Mouse (Mus musculus): ENCODE measurements around the gene Ksr1. TPM values are rescaled to one million over a fixed set of nuclear protein-coding genes. Genes with fewer than 3 reads are reported as not detected.
"Not testable (repeated sequence)": the region's sequence is repeated elsewhere in the genome, so short reads cannot be mapped to it uniquely, and the experiment has no call there.

Gene Ksr1
- polyA plus RNA-seq, 1 experiment from 2014 or later = 2.8 TPM

DNA sequence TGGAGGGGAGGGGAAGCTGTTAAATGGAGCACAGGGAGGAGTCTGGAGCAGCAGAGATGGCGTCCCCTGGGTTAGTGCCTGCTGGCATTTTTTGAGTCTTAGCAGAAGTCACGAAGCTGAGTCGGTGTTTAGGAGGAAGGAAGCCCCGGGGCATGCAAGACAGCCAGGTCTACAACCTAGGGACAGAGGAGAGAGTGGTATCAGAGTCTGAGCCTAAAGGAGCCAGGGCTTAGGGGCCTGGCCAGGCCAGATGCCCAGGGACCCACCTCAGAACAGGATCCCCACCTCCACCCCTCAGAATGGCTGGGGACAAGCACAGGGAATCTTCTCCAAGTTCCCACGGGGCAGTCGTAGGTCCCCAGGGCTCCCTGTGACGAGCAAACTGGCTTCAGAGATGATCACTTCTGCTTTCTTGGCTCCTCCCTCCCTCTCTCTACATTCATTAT, 129.0 kb downstream of the Ksr1 start:
- H3K27me3 ChIP-seq (ENCODE audit: poor library complexity, severe bottlenecking) = peaks cover 12% of the 10 kb centered on the region; the same call in 1 of the 2 replicates
- H3K4me1 ChIP-seq = peaks cover 44% of the 10 kb centered on the region
- H3K27ac ChIP-seq = no peak overlapping the region
- 79% methylated on average over 7 of the region's 7 CpGs for whole genome bisulfite sequencing
- H3K36me3 ChIP-seq (replicated peaks) = peaks cover 44% of the 10 kb centered on the region
- H3K9me3 ChIP-seq = no peaks in the 10 kb centered on the region
- DNase-seq (ENCODE audit: extremely low spot score, low spot score) = no peak
- H3K4me3 ChIP-seq = no peak overlapping the region

DNA sequence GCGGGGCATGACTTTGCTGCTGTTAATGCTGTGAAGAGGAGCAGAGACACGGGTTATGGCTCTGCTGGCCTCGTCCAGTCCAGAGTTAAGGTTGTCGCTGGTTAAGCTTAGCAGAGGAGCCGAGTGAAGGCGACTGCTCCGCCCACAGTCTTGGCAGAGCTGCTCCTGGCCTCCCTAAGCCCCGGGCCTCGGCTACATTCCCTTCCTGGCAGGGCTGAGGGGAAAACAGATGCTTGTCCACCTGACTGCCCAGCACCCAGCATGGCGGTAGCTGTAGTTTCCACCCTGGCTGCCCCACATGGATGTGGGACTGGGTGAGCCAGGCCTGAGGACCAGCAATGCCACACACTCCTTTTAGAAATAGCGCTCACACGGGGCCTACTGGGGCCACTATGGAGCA, 130.0 kb downstream of the Ksr1 start:
- Histone ChIP-seq H3K4me3 (no peak overlapping the region), H3K9me3 (no peaks in the 10 kb centered on the region), H3K4me1 (peaks cover 41% of the 10 kb centered on the region), H3K27me3 (ENCODE audit: poor library complexity, severe bottlenecking) (peaks cover 8% of the 10 kb centered on the region; the same call in 1 of the 2 replicates), H3K27ac (peak overlapping the region; percentile 45; the same call in 1 of the 2 replicates), H3K36me3 (replicated peaks) (peaks cover 40% of the 10 kb centered on the region)
- no peak for DNase-seq (ENCODE audit: extremely low spot score, low spot score)
- 62% methylated on average over 12 of the region's 12 CpGs for WGBS

DNA sequence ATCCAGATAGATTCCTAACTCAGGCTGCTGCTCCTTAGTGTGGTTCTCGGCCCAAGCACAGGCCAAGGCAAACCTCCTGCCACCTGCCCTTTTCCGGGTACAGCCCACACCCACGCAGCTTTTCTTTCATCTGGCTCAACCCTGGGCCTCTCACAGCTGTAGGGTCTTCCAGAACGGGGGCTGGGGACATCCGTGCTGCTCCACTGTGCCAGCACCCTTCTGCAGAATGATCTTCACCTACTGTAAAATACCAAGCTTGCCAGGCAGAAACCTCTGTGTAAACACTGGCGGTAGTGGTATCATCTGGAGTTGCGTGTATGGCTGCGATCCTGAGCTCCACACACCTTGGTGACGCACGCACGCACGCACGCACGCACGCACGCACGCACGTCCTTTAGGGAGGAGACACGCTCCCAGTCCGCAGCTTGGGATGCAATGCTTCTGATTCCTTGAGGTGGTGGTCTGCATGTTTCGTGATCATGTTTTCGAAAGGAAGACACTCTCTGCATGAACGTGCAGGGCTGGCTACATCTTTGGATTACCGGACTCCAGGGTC, 130.5 kb downstream of the Ksr1 start:
- DNase-seq (ENCODE audit: extremely low spot score, low spot score) = no peak
- peaks cover 40% of the 10 kb centered on the region for H3K4me1 ChIP-seq
- no peak overlapping the region for H3K4me3 ChIP-seq
- peak overlapping the region; percentile 45; the same call in 1 of the 2 replicates for H3K27ac ChIP-seq
- peaks cover 8% of the 10 kb centered on the region; the same call in 1 of the 2 replicates for H3K27me3 ChIP-seq (ENCODE audit: poor library complexity, severe bottlenecking)
- 93% methylated on average over 24 of the region's 24 CpGs for WGBS
- no peaks in the 10 kb centered on the region for H3K9me3 ChIP-seq
- peaks cover 35% of the 10 kb centered on the region for H3K36me3 ChIP-seq (replicated peaks)

- H3K4me1 ChIP-seq = peaks cover 34% of the 10 kb centered on the region
Measured at GRCm38 (mm10) chr11:79014602-79015325, 131.4 kb downstream of the Ksr1 start.

GRCm38 (mm10) chr11:79013806-79014205, 132.4 kb downstream of the Ksr1 start:
- DNase-seq (ENCODE audit: extremely low spot score, low spot score) = no peak
- Histone ChIP-seq H3K4me1 (peaks cover 34% of the 10 kb centered on the region), H3K4me3 (no peak overlapping the region), H3K36me3 (replicated peaks) (peaks cover 20% of the 10 kb centered on the region), H3K9me3 (no peaks in the 10 kb centered on the region), H3K27ac (peak overlapping the region; percentile 22; the same call in 1 of the 2 replicates), H3K27me3 (ENCODE audit: poor library complexity, severe bottlenecking) (no peaks in the 10 kb centered on the region)
- WGBS = 79% methylated on average over 9 of the region's 9 CpGs

More at GRCm38 (mm10) chr11:79014602-79015325, 131.4 kb downstream of the Ksr1 start:
- no peak for DNase-seq (ENCODE audit: extremely low spot score, low spot score)
- H3K4me3 ChIP-seq = no peak overlapping the region
- H3K36me3 ChIP-seq (replicated peaks) = peaks cover 27% of the 10 kb centered on the region
- H3K9me3 ChIP-seq = no peaks in the 10 kb centered on the region
- WGBS = 78% methylated on average over 15 of the region's 15 CpGs
- H3K27ac ChIP-seq = peak overlapping the region; percentile 22; the same call in 1 of the 2 replicates
- H3K27me3 ChIP-seq (ENCODE audit: poor library complexity, severe bottlenecking) = no peaks in the 10 kb centered on the region

DNA sequence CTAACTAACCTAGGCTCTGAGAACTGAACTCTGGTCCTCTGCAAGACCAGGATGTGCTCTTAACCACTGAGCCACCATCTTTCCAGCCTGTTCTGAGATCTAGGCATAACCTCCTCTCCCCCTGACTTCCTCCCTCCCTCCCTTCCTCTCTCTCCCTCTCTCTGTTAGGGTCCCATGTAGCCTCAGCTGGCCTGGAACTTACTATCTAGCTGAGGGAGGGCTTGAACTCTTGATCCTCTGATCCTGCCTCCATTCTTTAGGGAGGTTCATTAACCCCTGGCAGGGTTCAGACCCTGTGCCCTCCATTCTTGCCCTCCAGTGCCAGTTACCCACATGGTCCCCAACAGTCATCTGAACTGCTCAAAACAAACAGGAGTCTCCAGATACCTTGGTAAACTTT, 133.2 kb downstream of the Ksr1 start:
- no peaks in the 10 kb centered on the region for H3K9me3 ChIP-seq
- no peaks in the 10 kb centered on the region for H3K27me3 ChIP-seq (ENCODE audit: poor library complexity, severe bottlenecking)
- H3K4me3 ChIP-seq = no peak overlapping the region
- no peak for DNase-seq (ENCODE audit: extremely low spot score, low spot score)
- H3K36me3 ChIP-seq (replicated peaks) = peaks cover 17% of the 10 kb centered on the region; the same call in 1 of the 2 replicates
- peaks cover 41% of the 10 kb centered on the region for H3K4me1 ChIP-seq
- no peak overlapping the region for H3K27ac ChIP-seq

- DNase-seq (ENCODE audit: extremely low spot score, low spot score) = no peak
- H3K4me1 ChIP-seq = peaks cover 42% of the 10 kb centered on the region
- H3K9me3 ChIP-seq = no peaks in the 10 kb centered on the region
- H3K27ac ChIP-seq = no peak overlapping the region
- no peak overlapping the region for H3K4me3 ChIP-seq
- WGBS = 89% methylated on average over 2 of the region's 2 CpGs
- no peaks in the 10 kb centered on the region for H3K27me3 ChIP-seq (ENCODE audit: poor library complexity, severe bottlenecking)
- H3K36me3 ChIP-seq (replicated peaks) = peaks cover 17% of the 10 kb centered on the region; the same call in 1 of the 2 replicates
Measured at GRCm38 (mm10) chr11:79012529-79012928, 133.7 kb downstream of the Ksr1 start.

- Histone ChIP-seq H3K27ac (no peak overlapping the region), H3K4me3 (no peak overlapping the region), H3K36me3 (replicated peaks) (no peaks in the 10 kb centered on the region), H3K4me1 (peaks cover 11% of the 10 kb centered on the region), H3K27me3 (ENCODE audit: poor library complexity, severe bottlenecking) (no peaks in the 10 kb centered on the region), H3K9me3 (no peaks in the 10 kb centered on the region)
- WGBS = 91% methylated on average over 7 of the region's 7 CpGs
- DNase-seq (ENCODE audit: extremely low spot score, low spot score) = no peak
Measured at GRCm38 (mm10) chr11:79008891-79009290, 137.3 kb downstream of the Ksr1 start.

DNA sequence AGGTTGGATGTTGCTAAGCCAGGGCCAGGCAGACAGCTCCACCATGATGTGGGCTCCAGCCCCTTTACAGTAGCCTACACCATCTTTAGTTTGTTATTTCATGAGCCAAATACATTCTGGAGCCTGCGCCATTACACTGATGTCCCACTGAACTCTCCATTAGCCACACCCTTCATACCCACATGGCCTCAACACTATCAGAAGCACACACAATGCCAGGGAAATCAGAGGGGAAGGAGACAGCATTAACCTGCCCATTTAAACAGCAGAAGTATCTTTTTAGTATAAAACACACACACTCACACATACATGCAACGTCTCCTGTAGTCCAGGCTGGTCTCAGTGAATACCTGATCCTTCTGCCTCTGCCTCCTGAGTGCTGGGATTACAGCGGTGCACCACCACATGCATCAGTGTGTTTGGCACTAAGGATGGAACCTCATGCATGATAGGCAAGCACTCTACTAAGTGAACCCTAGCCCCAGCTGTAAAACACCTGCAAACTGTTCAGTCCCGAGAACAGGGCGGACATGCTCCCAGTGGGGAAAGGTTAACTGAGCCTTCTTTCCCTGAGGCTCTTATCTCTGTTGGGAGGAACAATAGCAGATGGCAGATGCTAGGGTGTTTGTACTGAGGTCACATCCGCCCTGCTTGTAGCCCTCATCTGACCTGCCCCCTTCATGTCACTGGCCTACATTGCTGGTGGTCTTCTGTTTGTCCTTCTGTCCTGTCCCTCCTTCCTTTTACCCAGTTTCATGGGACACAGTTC, 138.0 kb downstream of the Ksr1 start:
- Histone ChIP-seq H3K4me3 (no peak overlapping the region), H3K36me3 (replicated peaks) (no peaks in the 10 kb centered on the region), H3K9me3 (no peaks in the 10 kb centered on the region), H3K27me3 (ENCODE audit: poor library complexity, severe bottlenecking) (no peaks in the 10 kb centered on the region), H3K4me1 (0 out of 2 replicates have a peak, but pooled peaks cover 8% of the 10 kb centered on the region), H3K27ac (no peak overlapping the region)
- DNase-seq (ENCODE audit: extremely low spot score, low spot score) = no peak
- 79% methylated on average over 6 of the region's 6 CpGs for WGBS

DNA sequence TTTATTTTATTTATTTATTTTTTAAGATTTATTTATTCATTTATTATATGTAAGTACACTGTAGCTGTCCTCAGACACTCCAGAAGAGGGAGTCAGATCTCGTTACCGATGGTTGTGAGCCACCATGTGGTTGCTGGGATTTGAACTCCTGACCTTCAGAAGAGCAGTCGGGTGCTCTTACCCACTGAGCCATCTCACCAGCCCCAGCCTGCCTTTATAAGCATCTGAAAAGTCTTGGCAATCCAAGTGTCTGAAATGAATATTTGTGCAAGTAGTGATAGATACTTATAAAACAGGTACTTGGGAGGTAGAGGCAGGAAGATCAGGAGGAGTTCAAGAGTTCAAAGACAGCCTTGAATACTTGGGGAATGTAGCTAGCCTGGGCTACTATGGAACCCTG, 138.9 kb downstream of the Ksr1 start:
- DNase-seq (ENCODE audit: extremely low spot score, low spot score); H3K9me3 ChIP-seq; H3K4me3 ChIP-seq; H3K27ac ChIP-seq; H3K27me3 ChIP-seq (ENCODE audit: poor library complexity, severe bottlenecking); H3K36me3 ChIP-seq (replicated peaks): not testable (repeated sequence)
- WGBS = 92% methylated on average over 3 of the region's 3 CpGs
- H3K4me1 ChIP-seq = peaks cover 13% of the 10 kb centered on the region

GRCm38 (mm10) chr11:79006417-79006816, 139.8 kb downstream of the Ksr1 start:
- Histone ChIP-seq H3K36me3 (replicated peaks) (no peaks in the 10 kb centered on the region), H3K27me3 (ENCODE audit: poor library complexity, severe bottlenecking) (no peaks in the 10 kb centered on the region), H3K27ac (no peak overlapping the region), H3K4me1 (peaks cover 16% of the 10 kb centered on the region), H3K4me3 (no peak overlapping the region), H3K9me3 (no peaks in the 10 kb centered on the region)
- WGBS = 83% methylated on average over 5 of the region's 5 CpGs
- no peak for DNase-seq (ENCODE audit: extremely low spot score, low spot score)

GRCm38 (mm10) chr11:79005578-79006394, 140.4 kb downstream of the Ksr1 start:
- H3K4me1 ChIP-seq = peaks cover 16% of the 10 kb centered on the region
- H3K27ac ChIP-seq = no peak overlapping the region
- 90% methylated on average over 14 of the region's 14 CpGs for WGBS
- no peak for DNase-seq (ENCODE audit: extremely low spot score, low spot score)
- H3K9me3 ChIP-seq = no peaks in the 10 kb centered on the region
- H3K36me3 ChIP-seq (replicated peaks) = no peaks in the 10 kb centered on the region
- H3K4me3 ChIP-seq = no peak overlapping the region
- no peaks in the 10 kb centered on the region for H3K27me3 ChIP-seq (ENCODE audit: poor library complexity, severe bottlenecking)
